13 mouse cellular contexts compared by ENCODE assay signal in the genomic region with DNA sequence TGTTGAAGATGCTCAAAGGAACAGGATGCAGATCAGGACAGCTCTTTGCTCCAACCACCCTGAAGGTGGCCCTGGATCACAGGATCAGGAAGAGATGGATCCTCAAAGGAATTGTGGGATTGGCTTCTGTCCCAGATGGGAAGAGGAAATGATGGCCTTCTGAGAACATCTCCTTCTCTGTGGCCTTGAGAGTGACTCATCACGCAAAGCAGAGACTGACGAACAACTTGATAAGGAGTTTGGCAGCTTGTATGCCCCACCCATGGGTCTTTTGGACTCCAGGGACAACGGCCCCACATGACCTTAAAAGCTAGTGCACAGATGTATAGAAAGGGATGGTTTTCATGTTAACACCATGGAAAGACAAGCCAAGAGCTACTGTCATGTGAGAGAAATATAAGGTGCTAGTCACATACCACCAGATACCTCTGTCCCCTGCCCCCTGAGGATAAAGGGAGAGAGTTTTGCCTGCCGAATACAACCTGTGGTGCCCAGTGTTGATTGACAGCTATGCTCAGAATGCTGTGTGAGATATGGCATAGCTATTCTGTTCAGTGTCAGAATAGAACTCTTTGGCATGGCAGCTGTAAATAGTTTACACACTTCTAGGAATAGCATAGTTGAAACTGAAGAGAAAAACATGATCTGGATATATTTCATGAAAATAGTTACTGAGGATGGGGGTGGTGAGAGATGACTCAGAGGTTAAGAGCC.
A peak's percentile ranks its signal among the peaks of the same experiment; 100 is the strongest.
DNase-seq lines count a peak whose midpoint lies in the region; ATAC-seq and TF ChIP-seq lines count a peak whose summit lies in the region.
"Had no signal": no experiment of that assay in that cellular context is flagged by ENCODE, and none has a peak within 500 bp of the region (broad histone marks: within the 10 kb centered on the region; RNA-seq: fewer than 3 reads in every experiment).

No protein-coding gene starts in this region.

- H3K27ac ChIP-seq in forebrain, postnatal 0 days (ENCODE audit: low read depth, low read length), result no peak overlapping the region
- H3K27ac ChIP-seq: hindbrain, embryonic 14.5 days; liver, embryonic 14.5 days; stomach, postnatal 0 days had no signal

- DNase-seq in adrenal gland, adult (ENCODE audit: inconsistent age in 2 of 2, low spot score in 1 of 2), result peak; percentile 78 to 83
- no peak for DNase-seq in adrenal gland, adult 18-20 months (ENCODE audit: low spot score in 2 of 2)
- DNase-seq in kidney, postnatal 14 days, result peak; percentile 38
- no peak for DNase-seq in kidney, postnatal 10 days
- peak; percentile 51 for DNase-seq in adrenal gland, postnatal 10 days
- DNase-seq in heart, postnatal 14 days, result peak; percentile 25 to 42
- DNase-seq in T-cell, adult 2 months (ENCODE audit: low spot score), result no peak
- DNase-seq in forebrain, postnatal 0 days, result no peak
- DNase-seq: cerebellum, adult 11 months had no signal

- intact Hi-C loops in heart, postnatal 14 days (cut with DNase I), result no loop called here

- WGBS in forebrain, postnatal 0 days, result 89% methylated on average over 4 of the region's 4 CpGs

- no peaks in the 10 kb centered on the region for H3K9me3 ChIP-seq in forebrain, postnatal 0 days (ENCODE audit: low read length)

- no peak for ATAC-seq in forebrain, postnatal 0 days

- H3K9ac ChIP-seq in forebrain, postnatal 0 days, result no peak overlapping the region
- H3K9ac ChIP-seq: hindbrain, embryonic 14.5 days; liver, embryonic 14.5 days had no signal

- H3K4me1 ChIP-seq in forebrain, postnatal 0 days (ENCODE audit: insufficient read depth), result no peaks in the 10 kb centered on the region

- H3K36me3 ChIP-seq in forebrain, postnatal 0 days (ENCODE audit: insufficient read depth), result no peaks in the 10 kb centered on the region
- H3K36me3 ChIP-seq: G1E had no signal

- TF ChIP-seq CTCF in forebrain, postnatal 0 days (IDR thresholded peaks at IDR 0.05; ENCODE audit: low read depth), result no peak

- H3K27me3 ChIP-seq in forebrain, postnatal 0 days (ENCODE audit: insufficient read depth, low read length), result no peaks in the 10 kb centered on the region

- no peak overlapping the region for H3K4me2 ChIP-seq in forebrain, postnatal 0 days (ENCODE audit: low read depth)
- H3K4me2 ChIP-seq: hindbrain, embryonic 14.5 days had no signal

- no peak overlapping the region for H3K4me3 ChIP-seq in forebrain, postnatal 0 days (ENCODE audit: low read depth, low read length)

Comparison
In these comparisons a context has a peak if more than half of its experiments do, and no peak if none do; other contexts are left out.
1. DNase-seq: peak in adrenal gland, adult (2 of 2), kidney, postnatal 14 days (single experiment), adrenal gland, postnatal 10 days (single experiment) and heart, postnatal 14 days (2 of 2); none in adrenal gland, adult 18-20 months (0 of 2), kidney, postnatal 10 days (single experiment), T-cell, adult 2 months (single experiment) and forebrain, postnatal 0 days (single experiment).